Mouse (Mus musculus): ENCODE data around the gene 5730596B20Rik. TPM values are rescaled to one million over a fixed set of nuclear protein-coding genes. Genes with fewer than 3 reads are reported as not detected.

Gene 5730596B20Rik
- 5.6 and 6.9 TPM in 2 replicates for polyA plus RNA-seq (2016; fragmentation: Nextera tagmentation; extraction: Ambion mirVana)

- WGBS = under 1% methylated on average over 36 of the region's 36 CpGs
- peaks cover 95% of the 10 kb centered on the region for H3K27me3 ChIP-seq
- peak within 1 kb of the TSS; percentile 89 for H3K9ac ChIP-seq
- peak within 1 kb of the TSS; percentile 88 for H3K4me2 ChIP-seq (replicated peaks)
- no peaks in the 10 kb centered on the region for H3K9me3 ChIP-seq (replicated peaks)
- peak within 1 kb of the TSS; percentile 98 for H3K27ac ChIP-seq
- H3K4me1 ChIP-seq = peaks cover 7% of the 10 kb centered on the region; the same call in 1 of the 2 replicates
- peak within 1 kb of the TSS; percentile 55 for H3K4me3 ChIP-seq
- no peaks in the 10 kb centered on the region for H3K36me3 ChIP-seq
- ATAC-seq (ENCODE audit: low FRiP score) = no peak
Measured at GRCm38 (mm10) chr6:52177061-52177735, at the start of gene 5730596B20Rik. 5730596B20Rik (plus strand) TSS chr6:52177498.

- Histone ChIP-seq H3K27me3 (no peaks in the 10 kb centered on the region), H3K9ac (no peak overlapping the region), H3K27ac (no peak overlapping the region), H3K9me3 (replicated peaks) (no peaks in the 10 kb centered on the region), H3K4me1 (peaks cover 10% of the 10 kb centered on the region), H3K4me2 (replicated peaks) (no peak overlapping the region), H3K36me3 (no peaks in the 10 kb centered on the region), H3K4me3 (no peak overlapping the region)
- 54% methylated on average over 9 of the region's 9 CpGs for WGBS
- no peak for ATAC-seq (ENCODE audit: low FRiP score)
Measured at GRCm38 (mm10) chr6:52137841-52138535, 39.3 kb upstream of the 5730596B20Rik start.

GRCm38 (mm10) chr6:52138576-52138975 is 38.7 kb upstream of the 5730596B20Rik start:
- Histone ChIP-seq H3K4me1 (peaks cover 10% of the 10 kb centered on the region), H3K27ac (no peak overlapping the region), H3K9ac (no peak overlapping the region), H3K36me3 (no peaks in the 10 kb centered on the region), H3K27me3 (no peaks in the 10 kb centered on the region), H3K9me3 (replicated peaks) (no peaks in the 10 kb centered on the region), H3K4me3 (no peak overlapping the region), H3K4me2 (replicated peaks) (no peak overlapping the region)
- WGBS = 57% methylated on average over 10 of the region's 10 CpGs
- no peak for ATAC-seq (ENCODE audit: low FRiP score)

GRCm38 (mm10) chr6:52139115-52139514 is 38.2 kb upstream of the 5730596B20Rik start:
- Histone ChIP-seq H3K36me3 (no peaks in the 10 kb centered on the region), H3K9me3 (replicated peaks) (no peaks in the 10 kb centered on the region), H3K27ac (no peak overlapping the region), H3K4me1 (peaks cover 10% of the 10 kb centered on the region), H3K4me2 (replicated peaks) (no peak overlapping the region), H3K4me3 (no peak overlapping the region), H3K9ac (no peak overlapping the region), H3K27me3 (no peaks in the 10 kb centered on the region)
- 81% methylated on average over 5 of the region's 5 CpGs for WGBS
- ATAC-seq (ENCODE audit: low FRiP score) = no peak

GRCm38 (mm10) chr6:52150401-52150966 is 26.8 kb upstream of the 5730596B20Rik start:
- H3K27me3 ChIP-seq = peaks cover 69% of the 10 kb centered on the region
- no peak overlapping the region for H3K4me2 ChIP-seq (replicated peaks)
- H3K9ac ChIP-seq = no peak overlapping the region
- H3K36me3 ChIP-seq = no peaks in the 10 kb centered on the region
- H3K27ac ChIP-seq = no peak overlapping the region
- ATAC-seq (ENCODE audit: low FRiP score) = no peak
- H3K4me1 ChIP-seq = 0 out of 2 replicates have a peak, but pooled peaks cover 2% of the 10 kb centered on the region
- H3K4me3 ChIP-seq = no peak overlapping the region
- 3% methylated on average over 16 of the region's 16 CpGs for WGBS
- no peaks in the 10 kb centered on the region for H3K9me3 ChIP-seq (replicated peaks)

GRCm38 (mm10) chr6:52151571-52151970 is 25.7 kb upstream of the 5730596B20Rik start:
- H3K9ac ChIP-seq = no peak overlapping the region
- no peak overlapping the region for H3K4me3 ChIP-seq
- H3K4me2 ChIP-seq (replicated peaks) = no peak overlapping the region
- 16% methylated on average over 4 of the region's 4 CpGs for WGBS
- no peak overlapping the region for H3K27ac ChIP-seq
- H3K4me1 ChIP-seq = 0 out of 2 replicates have a peak, but pooled peaks cover 2% of the 10 kb centered on the region
- H3K36me3 ChIP-seq = no peaks in the 10 kb centered on the region
- no peak for ATAC-seq (ENCODE audit: low FRiP score)
- H3K9me3 ChIP-seq (replicated peaks) = no peaks in the 10 kb centered on the region
- H3K27me3 ChIP-seq = peaks cover 80% of the 10 kb centered on the region

- no peaks in the 10 kb centered on the region for H3K36me3 ChIP-seq
- WGBS = 6% methylated on average over 16 of the region's 16 CpGs
- 0 out of 2 replicates have a peak, but pooled peaks cover 2% of the 10 kb centered on the region for H3K4me1 ChIP-seq
- H3K9ac ChIP-seq = no peak overlapping the region
- H3K4me2 ChIP-seq (replicated peaks) = no peak overlapping the region
- no peak overlapping the region for H3K27ac ChIP-seq
- no peak for ATAC-seq (ENCODE audit: low FRiP score)
- H3K4me3 ChIP-seq = no peak overlapping the region
- H3K27me3 ChIP-seq = peaks cover 82% of the 10 kb centered on the region
- H3K9me3 ChIP-seq (replicated peaks) = no peaks in the 10 kb centered on the region
Measured at GRCm38 (mm10) chr6:52152226-52153193, 24.8 kb upstream of the 5730596B20Rik start.

- ATAC-seq (ENCODE audit: low FRiP score) = no peak
- Histone ChIP-seq H3K9me3 (replicated peaks) (no peaks in the 10 kb centered on the region), H3K27me3 (peaks cover 84% of the 10 kb centered on the region), H3K4me2 (replicated peaks) (no peak overlapping the region), H3K27ac (no peak overlapping the region), H3K4me3 (no peak overlapping the region), H3K36me3 (no peaks in the 10 kb centered on the region), H3K4me1 (peaks cover 7% of the 10 kb centered on the region; the same call in 1 of the 2 replicates), H3K9ac (no peak overlapping the region)
- WGBS = 2% methylated on average over 6 of the region's 6 CpGs
Measured at GRCm38 (mm10) chr6:52153270-52153669, 24.0 kb upstream of the 5730596B20Rik start.

- no peak for ATAC-seq (ENCODE audit: low FRiP score)
- H3K4me1 ChIP-seq = peaks cover 10% of the 10 kb centered on the region
- H3K9ac ChIP-seq = no peak overlapping the region
- no peak overlapping the region for H3K4me2 ChIP-seq (replicated peaks)
- H3K27me3 ChIP-seq = peaks cover 89% of the 10 kb centered on the region
- 5% methylated on average over 5 of the region's 5 CpGs for WGBS
- H3K4me3 ChIP-seq = no peak overlapping the region
- H3K36me3 ChIP-seq = no peaks in the 10 kb centered on the region
- no peak overlapping the region for H3K27ac ChIP-seq
- H3K9me3 ChIP-seq (replicated peaks) = no peaks in the 10 kb centered on the region
Measured at GRCm38 (mm10) chr6:52154044-52154443, 23.3 kb upstream of the 5730596B20Rik start.

GRCm38 (mm10) chr6:52155471-52155870 is 21.8 kb upstream of the 5730596B20Rik start:
- Histone ChIP-seq H3K4me3 (no peak overlapping the region), H3K27ac (no peak overlapping the region), H3K4me1 (peaks cover 23% of the 10 kb centered on the region), H3K9me3 (replicated peaks) (no peaks in the 10 kb centered on the region), H3K27me3 (peaks cover 89% of the 10 kb centered on the region), H3K9ac (no peak overlapping the region), H3K36me3 (no peaks in the 10 kb centered on the region), H3K4me2 (replicated peaks) (no peak overlapping the region)
- no peak for ATAC-seq (ENCODE audit: low FRiP score)
- WGBS = 54% methylated on average over 3 of the region's 3 CpGs

GRCm38 (mm10) chr6:52156551-52157200 is 20.6 kb upstream of the 5730596B20Rik start:
- Histone ChIP-seq H3K4me1 (peaks cover 23% of the 10 kb centered on the region), H3K4me2 (replicated peaks) (peak overlapping the region; percentile 88), H3K9me3 (replicated peaks) (no peaks in the 10 kb centered on the region), H3K27ac (no peak overlapping the region), H3K36me3 (no peaks in the 10 kb centered on the region), H3K27me3 (peaks cover 83% of the 10 kb centered on the region), H3K4me3 (peak overlapping the region; percentile 66), H3K9ac (no peak overlapping the region)
- no peak for ATAC-seq (ENCODE audit: low FRiP score)
- WGBS = 2% methylated on average over 20 of the region's 20 CpGs

Data from hindbrain, embryonic 12.5 days (tissue).